Mouse (Mus musculus) E14TG2a.4 (cell line): ENCODE measurements around the gene Arx.
A peak's percentile ranks its signal among the peaks of the same experiment; 100 is the strongest.

Experiments
- H3K27me3 ChIP-seq: 2 replicates; pipeline ENCODE4 v1.6.1; 2014; ENCODE audit warnings: low read length, control low read depth; ENCODE audit not compliant: insufficient read depth
- H3K36me3 ChIP-seq: 2 replicates; pipeline ENCODE4 v1.6.1; 2014; ENCODE audit warnings: low read length, control low read depth; ENCODE audit not compliant: insufficient read depth
- H3K4me1 ChIP-seq: replicated peaks from 2 replicates; pipeline ENCODE4 v1.6.1; 2014; ENCODE audit warnings: low read depth, low read length, control low read depth
- H3K4me3 ChIP-seq: replicated peaks from 2 replicates; pipeline ENCODE4 v1.5.1; 2014; ENCODE audit warnings: mild to moderate bottlenecking, low read length
- H3K9me3 ChIP-seq: 2 replicates; pipeline ENCODE4 v1.6.1; 2014; ENCODE audit warnings: low read length, control low read depth
- CTCF ChIP-seq: conservative IDR thresholded peaks from 2 replicates; pipeline ENCODE4 v1.5.1; 2014; ENCODE audit warnings: low read length
- NANOG ChIP-seq: IDR thresholded peaks from 2 replicates; pipeline ENCODE4 v1.6.1; 2014; ENCODE audit warnings: borderline replicate concordance, low read length, mixed read lengths
- POU5F1 ChIP-seq: IDR thresholded peaks from 2 replicates; pipeline ENCODE4 v1.6.1; 2014; ENCODE audit warnings: low read length, borderline replicate concordance

The Arx gene

GRCm38 (mm10) chrX:93286291-93286893 lies at the start of gene Arx:
Gene Arx, plus strand, starts transcription at chrX:93286445.
- Histone ChIP-seq H3K4me3 (peak within 1 kb of the TSS; percentile 26; the same call in 1 of the 2 replicates), H3K27me3 (peaks cover 89% of the 10 kb centered on the region), H3K36me3 (no peaks in the 10 kb centered on the region), H3K9me3 (no peaks in the 10 kb centered on the region), H3K4me1 (peaks cover 29% of the 10 kb centered on the region)
- TF ChIP-seq NANOG (no peak), POU5F1 (no peak), CTCF (no peak)

- Histone ChIP-seq H3K36me3 (no peaks in the 10 kb centered on the region), H3K27me3 (no peaks in the 10 kb centered on the region), H3K4me3 (no peak overlapping the region), H3K4me1 (no peaks in the 10 kb centered on the region), H3K9me3 (no peaks in the 10 kb centered on the region)
- TF ChIP-seq CTCF (no peak), NANOG (no peak), POU5F1 (no peak)
Measured at GRCm38 (mm10) chrX:93251329-93251728, 34.9 kb upstream of the Arx start.

- Histone ChIP-seq H3K4me1 (no peaks in the 10 kb centered on the region), H3K9me3 (no peaks in the 10 kb centered on the region), H3K4me3 (no peak overlapping the region), H3K36me3 (no peaks in the 10 kb centered on the region), H3K27me3 (peaks cover 17% of the 10 kb centered on the region)
- no peak for TF ChIP-seq CTCF
- no peak for TF ChIP-seq NANOG
- TF ChIP-seq POU5F1, result no peak
Measured at GRCm38 (mm10) chrX:93275689-93276088, 10.6 kb upstream of the Arx start.

- H3K4me1 ChIP-seq, result peaks cover 12% of the 10 kb centered on the region; the same call in 1 of the 2 replicates
- H3K9me3 ChIP-seq, result no peaks in the 10 kb centered on the region
- H3K36me3 ChIP-seq, result no peaks in the 10 kb centered on the region
- H3K4me3 ChIP-seq, result no peak overlapping the region
- TF ChIP-seq CTCF (no peak), POU5F1 (no peak), NANOG (no peak)
- peaks cover 48% of the 10 kb centered on the region for H3K27me3 ChIP-seq
Measured at GRCm38 (mm10) chrX:93279940-93280339, 6.3 kb upstream of the Arx start.

GRCm38 (mm10) chrX:93281028-93281723 lies 5.1 kb upstream of the Arx start:
- TF ChIP-seq CTCF (peak; percentile 62), POU5F1 (no peak)
- Histone ChIP-seq H3K9me3 (no peaks in the 10 kb centered on the region), H3K27me3 (peaks cover 60% of the 10 kb centered on the region), H3K4me3 (peak overlapping the region; percentile 71), H3K36me3 (no peaks in the 10 kb centered on the region), H3K4me1 (peaks cover 12% of the 10 kb centered on the region; the same call in 1 of the 2 replicates)

- peak overlapping the region; percentile 71 for H3K4me3 ChIP-seq
- H3K36me3 ChIP-seq, result no peaks in the 10 kb centered on the region
- H3K4me1 ChIP-seq, result peaks cover 15% of the 10 kb centered on the region
- H3K9me3 ChIP-seq, result no peaks in the 10 kb centered on the region
- TF ChIP-seq POU5F1, result no peak
- TF ChIP-seq NANOG, result no peak
- no peak for TF ChIP-seq CTCF
- H3K27me3 ChIP-seq, result peaks cover 63% of the 10 kb centered on the region
Measured at GRCm38 (mm10) chrX:93281756-93282155, 4.5 kb upstream of the Arx start.

- H3K4me1 ChIP-seq, result peaks cover 24% of the 10 kb centered on the region
- TF ChIP-seq NANOG (no peak), POU5F1 (no peak), CTCF (no peak)
- H3K9me3 ChIP-seq, result no peaks in the 10 kb centered on the region
- H3K36me3 ChIP-seq, result no peaks in the 10 kb centered on the region
- peaks cover 79% of the 10 kb centered on the region for H3K27me3 ChIP-seq
- H3K4me3 ChIP-seq, result no peak overlapping the region
Measured at GRCm38 (mm10) chrX:93285091-93285490, 1.2 kb upstream of the Arx start.

- Histone ChIP-seq H3K4me3 (peak overlapping the region; percentile 45), H3K36me3 (no peaks in the 10 kb centered on the region), H3K9me3 (no peaks in the 10 kb centered on the region), H3K4me1 (peaks cover 19% of the 10 kb centered on the region), H3K27me3 (peaks cover 88% of the 10 kb centered on the region)
- TF ChIP-seq CTCF (no peak), POU5F1 (no peak), NANOG (no peak)
Measured at GRCm38 (mm10) chrX:93288339-93288738, 2.1 kb downstream of the Arx start.
